Mouse (Mus musculus) bone marrow, adult 2 months (tissue): ENCODE measurements at regions not wholly inside any gene's neighbourhood (a gene's known extent, or its start where the extent isn't known, plus 50 kb on each side); places are given as distances from the start of the nearest gene placed in this dataset.

Experiments
- CTCF ChIP-seq: fragments of 200-500 bp; IDR thresholded peaks from 2 replicates; pipeline ENCODE4 v1.5.1; 2011; ENCODE audit warnings: low read length, control low read depth; ENCODE audit not compliant: control insufficient read depth, insufficient read depth
- POLR2A ChIP-seq: fragments of 200-500 bp; IDR thresholded peaks from 2 replicates; pipeline ENCODE4 v1.6.1; 2011; ENCODE audit warnings: low read depth, mild to moderate bottlenecking, control low read depth, low read length, borderline replicate concordance; ENCODE audit not compliant: control insufficient read depth

DNA sequence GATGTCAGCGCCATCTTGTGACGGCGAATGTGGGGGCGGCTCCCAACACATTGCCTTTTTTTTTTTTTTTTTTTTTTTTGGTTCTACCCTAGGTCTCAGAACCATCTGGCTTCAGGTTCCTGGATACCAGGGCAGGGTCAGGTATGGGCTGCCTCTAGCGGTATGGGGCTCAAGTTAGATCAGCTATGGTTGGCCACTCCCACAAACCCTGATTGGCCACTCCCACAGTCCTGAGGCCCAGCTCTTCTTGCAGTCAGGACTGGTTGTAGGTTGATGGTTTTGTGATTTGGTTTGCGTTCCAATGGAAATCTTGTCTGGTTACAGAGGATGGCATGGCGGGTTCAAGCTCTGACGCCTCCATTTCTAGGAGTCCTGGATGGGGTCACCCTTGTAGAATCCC, 72.2 kb upstream of the Btg3 start:
- TF ChIP-seq CTCF (no peak), POLR2A (no peak)
